Mouse (Mus musculus) R1 (cell line): ENCODE results near the gene Dnlz.

ENCODE experiments used
- DNase-seq: peaks from one replicate; pipeline ENCODE4 v3.0.0-alpha.2; 2018; ENCODE audit warnings: low read depth, low spot score

Gene Dnlz

DNA sequence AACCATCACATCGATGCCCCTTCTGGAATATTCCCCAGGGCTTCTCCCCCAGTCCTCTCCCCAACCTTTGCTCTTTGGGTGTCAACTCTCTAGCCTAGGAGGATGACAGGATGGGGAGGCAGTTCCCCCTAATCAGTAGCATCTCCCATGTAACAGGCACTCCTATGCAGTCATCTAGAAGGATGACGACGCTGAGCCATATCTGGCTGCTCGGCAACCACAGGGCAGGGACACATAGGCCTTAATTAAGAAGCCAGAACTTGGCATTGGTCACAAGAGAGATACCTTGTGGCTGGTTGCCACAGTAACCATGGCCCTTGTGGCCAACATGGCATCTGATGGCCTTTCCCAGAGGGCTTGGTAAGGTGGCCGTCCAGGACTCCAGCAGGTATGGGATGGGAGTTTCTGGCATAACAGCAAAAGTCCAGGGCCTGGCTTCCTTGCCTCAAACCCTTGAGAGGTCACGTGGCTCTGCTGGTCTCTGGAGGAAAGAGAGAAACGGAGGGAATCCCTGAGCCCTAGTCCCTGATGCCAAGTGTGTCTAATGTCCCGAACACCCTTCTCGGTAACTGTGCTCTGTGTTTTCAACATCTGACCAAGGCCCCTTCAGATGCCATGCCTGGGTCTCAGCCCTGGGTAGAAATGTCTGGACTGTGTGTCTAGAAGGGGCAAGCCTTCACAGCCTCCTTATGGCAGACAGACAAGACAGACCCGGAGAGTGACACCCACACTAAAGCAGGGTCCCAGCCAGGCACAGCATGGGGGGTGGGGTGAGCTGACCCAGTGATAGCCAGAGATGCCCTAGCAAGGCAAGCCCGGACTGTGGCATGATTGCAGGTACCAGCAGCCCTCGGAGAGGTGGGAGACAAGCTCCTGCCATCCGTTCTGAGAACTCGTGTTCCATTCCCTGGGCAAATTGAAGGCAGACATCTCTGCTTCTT lies 31.4 kb downstream of the Dnlz start:
- DNase-seq, result no peak

DNA sequence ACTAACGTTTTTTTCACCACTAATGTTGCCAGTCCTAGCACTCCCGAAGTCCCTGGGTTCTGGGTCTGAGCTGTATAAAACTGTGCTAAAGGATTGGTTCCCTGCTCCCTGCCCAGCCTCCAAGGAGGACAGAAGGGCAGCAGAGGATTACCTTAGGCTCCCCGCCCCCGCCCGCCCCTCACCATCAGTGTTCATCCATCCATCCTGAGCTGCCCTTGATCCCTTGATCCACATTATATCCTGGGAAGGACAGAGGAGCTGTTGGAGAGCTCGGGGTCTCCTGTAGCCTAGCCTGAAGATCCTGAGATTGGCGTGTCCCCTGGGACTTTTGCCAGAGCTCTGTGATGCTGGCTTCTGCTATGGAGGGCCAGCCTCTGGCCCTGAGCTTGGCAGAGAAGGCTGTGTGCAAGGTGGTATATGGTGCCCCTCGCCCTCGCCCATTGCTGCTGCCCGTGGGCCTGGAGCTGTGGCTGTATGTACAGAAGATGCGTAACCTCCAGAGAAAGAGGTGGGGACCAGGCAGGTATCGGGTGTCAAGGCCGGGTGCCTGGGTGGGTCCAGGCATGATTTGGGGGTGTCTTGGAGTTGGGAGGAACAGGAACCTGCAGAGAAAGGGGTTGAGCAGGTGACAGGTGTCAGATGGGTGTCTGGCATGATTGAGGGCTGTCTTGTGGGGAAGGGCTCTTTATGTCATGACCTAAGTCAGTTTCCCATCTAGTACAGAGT lies 32.2 kb downstream of the Dnlz start:
- no peak for DNase-seq

DNA sequence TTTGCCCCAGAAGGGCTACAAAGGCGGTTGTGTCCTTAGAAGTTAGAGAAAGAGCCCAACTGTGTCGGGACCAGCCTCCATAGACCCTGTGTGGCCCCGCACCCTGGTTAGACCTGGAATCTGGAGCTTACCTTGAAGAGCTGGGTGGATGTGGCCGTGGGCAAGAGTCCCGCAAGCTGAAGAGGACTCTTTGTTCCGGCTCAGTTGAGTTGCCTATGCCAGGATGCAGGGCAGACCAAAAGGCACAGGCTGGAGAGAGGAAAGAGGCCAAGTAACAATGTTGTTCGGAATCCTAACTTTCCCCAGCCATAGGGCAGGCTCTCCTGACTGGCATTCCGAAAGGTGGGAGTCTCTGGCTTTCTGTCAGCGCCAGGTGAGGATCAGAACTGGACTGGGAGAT lies 32.8 kb downstream of the Dnlz start:
- no peak for DNase-seq

DNA sequence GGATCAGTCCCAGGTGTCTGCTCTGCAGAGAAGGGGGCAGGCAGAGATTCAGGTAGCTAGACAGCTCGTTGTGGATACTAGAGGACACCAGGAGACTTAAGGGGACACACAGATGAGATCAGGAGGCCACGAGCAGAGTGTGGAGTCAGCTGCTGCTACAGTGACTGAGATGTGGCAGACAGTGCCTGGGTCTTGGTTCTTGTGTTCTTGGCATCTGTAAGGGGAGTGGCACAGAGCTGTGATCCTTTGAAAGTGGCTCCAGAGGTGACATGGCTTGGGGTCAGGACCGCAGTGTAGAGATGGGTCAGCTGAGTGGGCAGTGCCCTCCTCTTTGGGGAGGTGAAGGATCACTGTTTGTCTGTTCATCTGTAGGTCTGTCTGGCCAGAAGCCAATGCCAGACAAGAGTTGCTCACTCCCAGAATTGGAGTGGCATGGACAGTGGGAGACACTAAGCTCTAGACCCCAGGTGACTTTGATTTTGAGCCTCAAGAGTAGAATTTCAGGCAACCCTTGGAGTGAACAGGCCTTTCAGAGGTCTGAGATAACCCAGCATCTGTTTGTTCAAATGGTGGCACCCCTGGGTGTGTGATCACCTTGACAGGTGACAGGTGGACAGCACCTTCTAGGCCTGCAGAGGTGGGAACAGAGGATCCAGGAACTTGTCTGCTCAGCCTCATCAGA lies 33.8 kb downstream of the Dnlz start:
- DNase-seq, result no peak

DNA sequence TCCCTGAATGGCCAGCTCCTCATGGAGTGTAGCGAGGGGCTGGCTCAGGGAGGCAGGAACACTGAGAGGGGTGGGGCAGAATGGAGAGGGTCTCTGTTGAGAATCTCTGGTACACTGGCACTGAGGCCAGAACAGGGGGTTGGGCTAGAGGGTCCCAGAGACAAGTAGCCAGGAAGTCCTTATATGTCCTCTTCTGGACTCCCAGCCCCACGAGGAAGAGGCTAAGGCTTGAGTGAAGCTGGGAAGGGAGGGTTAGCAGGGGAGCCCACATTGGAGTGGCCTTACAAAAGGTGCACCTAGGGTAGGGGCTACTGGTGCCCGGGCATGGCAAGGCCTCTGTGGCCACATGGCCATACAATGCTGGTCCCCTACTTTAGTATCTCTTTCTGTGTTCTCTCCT lies 34.5 kb downstream of the Dnlz start:
- no peak for DNase-seq

DNA sequence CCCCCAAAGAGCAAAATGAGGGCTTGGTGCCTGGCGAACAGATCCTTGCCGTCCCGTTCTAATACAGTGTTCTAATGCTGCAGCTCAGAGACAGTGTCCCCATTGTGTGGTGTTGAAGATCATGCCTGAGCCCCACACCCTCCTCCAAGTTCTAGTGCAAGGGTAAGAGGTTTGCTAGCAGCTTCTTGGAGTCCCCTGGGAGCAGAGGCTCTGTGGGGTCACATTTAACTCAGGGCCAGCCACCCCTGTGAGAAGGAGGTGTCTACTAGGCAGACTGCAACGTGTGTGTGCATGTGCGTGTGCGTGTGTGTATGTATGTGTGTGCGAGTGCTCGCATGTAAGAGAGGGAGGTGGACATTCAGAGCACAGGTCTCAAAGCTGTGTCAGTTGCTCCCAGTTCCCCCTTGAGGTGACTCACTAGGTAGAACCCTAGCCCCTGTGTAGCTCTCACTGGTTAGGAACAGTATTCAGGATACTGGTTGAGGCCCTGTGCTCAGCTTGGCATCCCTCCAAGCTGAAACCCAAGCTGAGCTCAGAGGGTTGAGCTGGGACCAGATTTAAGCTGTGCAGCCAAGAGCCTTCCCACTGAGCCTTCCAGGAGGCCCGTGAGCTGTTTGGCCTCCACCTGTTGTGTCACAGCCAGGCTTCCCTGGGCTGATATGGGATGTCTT lies 35.2 kb downstream of the Dnlz start:
- no peak for DNase-seq

DNA sequence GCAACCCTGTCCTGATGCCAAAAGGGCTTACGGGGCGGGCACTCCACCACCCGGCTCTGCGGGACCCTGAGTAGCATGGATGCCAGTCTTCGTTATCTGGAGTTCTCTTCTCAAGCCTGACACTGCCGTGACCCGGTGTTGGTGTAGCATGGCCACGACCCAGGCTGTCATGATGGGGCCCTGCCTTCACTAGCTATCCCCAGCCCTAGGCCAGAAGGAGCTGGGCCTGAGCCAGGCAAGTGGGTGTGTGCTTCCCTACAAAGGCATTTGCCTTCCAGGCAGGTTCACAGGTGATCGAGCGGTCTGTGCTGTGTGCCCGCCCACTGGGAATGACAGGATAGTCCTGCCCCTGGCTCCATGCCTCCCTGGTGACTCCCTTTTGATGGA lies 36.0 kb downstream of the Dnlz start:
- DNase-seq, result peak; percentile 52

DNA sequence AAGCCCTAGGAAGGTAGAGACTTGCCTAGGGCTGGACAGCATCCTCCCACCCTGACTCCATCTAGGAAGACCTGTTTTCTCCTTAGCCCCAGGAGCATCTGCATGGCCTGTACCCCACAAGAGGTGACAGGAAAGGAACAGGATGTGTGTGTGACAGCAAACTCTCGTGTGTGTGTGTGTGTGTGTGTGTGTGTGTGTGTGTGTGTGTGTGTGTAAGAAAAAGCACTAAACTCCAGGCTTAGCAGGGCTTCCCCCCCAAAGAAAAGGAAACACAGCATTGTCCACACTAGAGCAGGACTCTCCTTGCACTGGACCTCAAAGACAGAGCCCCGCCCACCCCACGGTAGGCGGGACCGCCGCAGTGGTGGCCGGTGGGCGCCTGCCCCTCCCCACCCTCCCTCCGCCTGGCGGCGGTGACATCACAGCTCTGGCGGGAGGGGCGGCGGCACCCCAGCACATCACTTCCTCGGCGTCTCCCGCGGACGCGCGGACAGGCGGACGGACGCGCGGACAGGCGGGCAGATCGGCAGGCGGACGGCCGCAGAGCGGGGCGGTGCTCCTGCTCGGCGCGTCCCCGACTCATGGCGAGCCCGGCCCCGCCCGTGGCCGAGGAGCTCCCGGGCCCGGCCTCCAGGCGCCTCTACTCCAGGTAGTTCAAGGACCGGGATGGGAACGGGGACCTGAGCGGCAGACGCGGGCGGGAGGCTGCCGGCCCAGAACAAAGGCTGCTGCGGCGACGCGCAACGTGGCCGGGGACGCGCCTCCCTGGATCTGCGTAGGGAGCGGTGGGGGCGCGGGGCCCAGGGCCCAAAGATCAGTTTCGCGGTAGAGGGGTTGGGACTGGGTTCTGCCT lies 36.6 kb downstream of the Dnlz start, which contains the start of gene Gpsm1:
Gene Gpsm1, plus strand, starts transcription at position 444 of the 853 bp plus-strand sequence.
- DNase-seq, result peak; percentile 43

DNA sequence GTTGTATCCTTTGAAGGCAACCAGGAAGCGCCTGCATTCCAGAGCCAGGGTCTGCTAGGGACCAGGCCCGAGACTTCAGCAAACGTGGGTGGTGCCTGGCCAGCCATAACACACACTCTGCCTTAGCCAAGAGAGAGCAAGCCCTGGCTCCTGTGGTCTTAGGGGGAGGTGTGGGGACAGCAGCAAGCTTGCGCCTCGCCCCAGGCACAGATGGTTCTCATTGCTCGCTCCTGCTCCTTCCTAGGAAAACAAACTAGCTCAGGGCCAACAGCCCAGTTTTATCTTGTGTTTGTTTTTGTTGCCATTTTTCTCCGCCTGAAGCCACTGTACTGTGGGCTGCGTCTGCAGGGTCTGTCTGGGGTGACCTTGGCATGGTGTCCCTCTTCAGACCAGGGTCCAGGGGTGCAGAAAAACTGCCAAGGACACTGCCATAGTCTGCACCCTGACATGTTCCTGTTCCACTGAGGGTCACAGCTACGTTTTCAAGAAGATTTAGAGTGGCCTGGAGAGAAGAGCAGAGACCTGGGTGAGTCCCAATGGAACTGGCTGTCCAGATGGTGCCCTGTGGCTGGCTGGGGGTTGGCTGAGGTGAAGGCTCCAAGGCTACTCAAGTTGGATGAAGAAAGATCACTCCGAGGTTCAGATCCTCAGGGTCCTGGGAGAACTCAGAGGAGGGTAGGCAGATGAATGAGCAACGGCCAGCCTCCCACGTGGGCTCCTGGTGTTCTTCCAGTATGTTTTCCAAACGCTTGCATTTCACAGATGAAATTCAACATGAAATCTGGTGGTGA lies 37.4 kb downstream of the Dnlz start:
- DNase-seq, result no peak

DNA sequence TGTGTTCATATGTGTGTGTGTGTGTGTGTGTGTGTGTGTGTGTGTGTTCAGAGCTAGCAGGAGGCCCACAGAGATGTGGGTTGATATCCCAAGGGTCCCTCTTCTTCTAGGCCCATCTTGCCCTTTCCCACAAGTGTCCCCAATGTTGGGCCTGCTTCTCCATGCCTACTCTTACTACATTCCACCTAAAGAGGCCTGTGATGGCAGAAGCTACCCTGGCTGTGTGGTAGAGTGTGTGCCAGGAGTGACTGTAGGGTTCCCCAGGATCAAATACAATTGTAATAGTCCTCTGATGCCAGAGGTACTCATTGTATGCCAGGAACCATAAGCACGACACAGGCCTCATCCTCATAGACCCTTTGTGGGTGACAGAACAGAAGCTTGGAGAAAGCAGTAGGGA lies 38.5 kb downstream of the Dnlz start:
- no peak for DNase-seq

DNA sequence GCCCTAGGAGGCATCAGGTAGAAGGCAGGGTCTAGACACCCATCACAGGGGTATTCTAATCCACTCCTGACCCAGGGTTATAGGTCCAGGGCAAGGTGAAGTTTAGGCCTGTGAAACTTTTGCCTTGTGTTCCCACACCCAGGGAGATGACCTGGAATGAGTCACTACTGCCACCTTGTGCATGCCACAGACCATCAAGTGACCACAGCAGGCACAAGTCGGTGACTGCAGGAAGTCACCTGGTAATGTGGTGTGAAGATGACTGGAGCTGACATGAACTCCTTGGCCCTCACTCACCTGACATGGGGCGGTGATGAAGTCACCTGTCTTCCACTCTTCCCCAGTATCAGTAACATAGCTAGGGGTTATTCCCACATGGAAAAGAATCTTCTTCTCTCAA lies 39.1 kb downstream of the Dnlz start:
- no peak for DNase-seq

DNA sequence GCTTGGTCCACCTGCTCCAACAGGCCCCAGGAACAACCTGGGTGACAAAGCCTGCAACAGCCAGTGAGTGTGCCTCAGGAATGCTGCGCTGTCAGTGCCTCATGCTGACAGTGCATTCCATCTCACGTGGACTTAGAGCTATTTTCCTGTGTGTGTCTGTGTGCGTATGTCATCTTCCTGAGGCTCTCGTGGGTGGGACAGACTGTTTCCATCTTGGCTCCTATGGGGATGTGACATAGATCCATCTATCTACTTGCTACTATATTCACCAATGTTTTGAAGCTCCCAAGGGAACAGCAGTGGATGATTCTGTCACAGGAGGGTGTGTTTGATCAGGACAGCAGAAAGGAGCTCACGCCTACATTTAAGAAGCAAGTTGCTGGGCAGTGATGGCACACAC lies 40.0 kb downstream of the Dnlz start:
- DNase-seq, result no peak

DNA sequence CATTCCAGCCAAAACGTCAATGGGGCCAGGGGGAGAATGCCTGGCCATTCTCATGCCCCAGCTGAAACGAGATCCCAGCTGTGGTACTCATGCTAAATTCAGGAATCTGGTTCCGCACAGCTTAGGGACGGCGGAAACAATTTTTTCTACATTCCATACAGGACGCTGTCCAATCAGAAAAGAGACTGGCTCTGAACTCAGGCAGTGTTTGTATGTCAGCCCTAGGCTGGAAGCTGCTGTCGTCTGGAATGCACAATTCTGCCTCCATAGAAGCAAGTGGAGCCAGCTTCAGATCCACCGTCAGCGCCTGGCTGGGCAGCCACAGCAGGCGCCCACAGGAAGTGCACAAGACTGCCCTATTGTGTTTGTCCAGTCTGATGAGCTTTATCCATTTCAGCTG lies 42.2 kb downstream of the Dnlz start:
- DNase-seq, result peak; percentile 43

DNA sequence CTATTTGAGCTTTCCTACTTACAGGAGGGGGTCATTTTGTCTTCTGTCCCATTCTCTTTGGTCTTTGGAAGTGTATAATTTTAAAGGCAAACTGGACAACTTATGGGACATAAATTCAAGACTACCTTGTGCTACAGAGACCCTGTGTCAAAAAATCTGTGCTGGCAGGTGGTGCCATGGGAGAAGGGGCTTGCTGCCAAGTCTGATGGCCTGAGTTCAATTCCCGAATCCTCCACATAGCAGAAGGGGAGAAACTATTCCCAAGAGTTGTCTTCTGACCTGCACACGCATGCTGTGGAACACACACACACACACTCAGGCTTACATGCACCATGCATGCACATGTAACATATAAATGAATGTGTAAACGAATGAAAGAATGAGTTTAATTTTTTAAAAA lies 45.2 kb downstream of the Dnlz start:
- no peak for DNase-seq

DNA sequence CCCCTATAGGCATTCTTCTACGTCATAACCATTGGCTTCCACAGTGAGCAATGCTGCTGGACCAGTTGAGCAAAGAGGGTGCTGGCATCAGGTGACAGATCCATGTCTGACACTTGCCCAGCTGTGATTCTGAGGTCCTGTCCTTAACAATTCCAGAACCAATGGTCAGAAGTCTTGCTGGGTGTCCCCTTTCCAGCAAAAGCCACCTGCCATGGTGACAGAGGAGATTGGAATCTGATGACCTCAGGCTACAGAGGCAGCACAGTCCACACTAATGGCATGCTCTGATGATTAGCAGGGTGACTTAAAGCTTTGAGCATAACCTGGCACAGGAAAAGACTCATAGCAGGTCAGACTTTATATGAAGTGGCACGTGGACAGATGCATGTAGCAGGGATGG lies 46.4 kb downstream of the Dnlz start:
- no peak for DNase-seq

DNA sequence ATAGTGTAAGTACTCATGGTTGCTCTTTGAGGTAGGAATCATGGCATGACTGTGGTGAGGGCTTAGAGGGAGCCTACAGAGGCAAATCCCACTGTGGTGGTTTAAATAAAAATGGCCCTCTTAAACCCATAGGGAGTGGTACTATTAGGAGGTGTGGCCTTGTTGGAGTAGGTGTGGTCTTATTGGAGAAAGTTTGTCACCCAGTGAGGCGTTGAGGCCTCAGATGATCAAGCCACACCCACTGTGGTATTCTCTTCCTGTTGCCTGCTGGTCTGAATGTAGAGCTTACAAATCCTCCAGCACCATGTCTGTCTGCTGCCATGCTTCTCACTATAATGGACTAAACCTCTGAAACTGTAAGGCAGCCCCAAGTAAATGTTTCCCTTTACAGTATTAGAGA lies 47.2 kb downstream of the Dnlz start:
- DNase-seq, result peak; percentile 77

DNA sequence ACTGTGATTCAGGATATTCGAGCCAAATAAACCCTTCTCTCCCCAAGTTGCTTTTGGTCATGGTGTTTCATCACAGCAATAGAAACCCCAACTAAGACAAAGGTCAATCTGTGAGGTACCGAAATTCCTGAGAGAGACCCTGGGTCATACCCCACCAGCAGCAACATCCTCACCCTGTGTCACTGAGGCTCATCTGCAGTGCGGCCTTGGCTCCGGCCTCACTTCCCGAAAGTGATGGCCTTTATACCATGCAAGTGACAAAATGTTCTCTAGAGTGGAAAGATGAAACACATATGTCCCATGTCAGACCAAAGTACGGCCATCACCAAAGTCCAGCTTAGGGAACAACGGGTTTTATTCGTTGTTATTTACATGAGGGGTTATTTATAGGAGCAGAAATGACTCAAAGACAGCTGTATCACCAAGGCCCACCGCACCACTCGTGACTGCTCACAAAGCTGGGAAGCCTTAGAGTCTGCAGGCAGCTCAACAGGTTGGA lies 49.9 kb downstream of the Dnlz start:
- DNase-seq, result no peak

DNA sequence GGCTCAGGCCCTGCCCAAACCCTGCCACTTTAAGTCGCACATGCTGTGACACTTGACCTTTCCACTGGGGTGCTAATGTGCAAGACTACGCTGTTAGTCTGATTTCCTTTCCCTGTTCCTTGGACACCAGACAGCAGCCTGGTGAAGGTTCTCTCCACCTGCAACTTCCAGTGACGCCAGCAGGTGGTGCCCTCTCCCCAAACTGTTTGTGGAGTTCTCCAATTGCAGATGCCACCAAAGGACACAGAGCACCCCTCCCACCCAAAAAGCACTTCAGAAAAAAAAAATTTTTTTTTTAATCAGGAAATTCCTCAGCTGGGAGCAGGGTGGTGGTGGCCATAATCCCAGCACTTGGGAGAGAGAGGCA lies 51.1 kb downstream of the Dnlz start:
- peak; percentile 77 for DNase-seq

DNA sequence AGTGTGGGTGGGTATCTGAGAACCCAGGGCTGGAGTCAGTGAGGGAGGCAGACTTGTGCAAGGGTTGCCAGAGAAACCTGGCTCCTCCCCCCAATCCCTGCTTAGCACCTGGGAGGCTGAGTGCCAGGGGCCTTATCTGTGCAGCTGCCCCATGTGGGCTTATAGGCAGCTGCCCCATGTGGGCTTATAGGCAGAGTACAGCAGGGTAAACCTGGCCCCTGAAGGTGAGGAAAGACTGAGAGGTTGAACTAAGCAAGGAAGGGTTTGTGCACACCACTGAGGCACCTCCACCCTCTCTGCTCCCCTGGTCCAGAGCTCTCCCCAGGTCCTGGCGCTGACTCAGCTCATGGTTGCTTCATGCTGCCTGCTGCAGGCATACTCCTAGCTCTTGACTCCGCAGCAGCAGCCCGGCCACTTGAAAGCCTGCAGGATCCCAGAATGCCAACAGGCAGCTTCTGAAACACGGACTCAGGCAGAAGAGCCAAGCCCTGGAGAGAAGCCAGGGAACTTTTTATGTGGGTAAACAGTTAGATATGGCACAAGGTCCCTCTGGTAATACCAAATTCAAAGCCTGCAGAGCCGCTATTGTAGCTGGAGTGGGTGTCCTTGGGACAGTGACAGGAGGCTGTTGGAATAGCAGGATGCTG lies 51.6 kb downstream of the Dnlz start:
- peak; percentile 11 for DNase-seq
